Mouse (Mus musculus) myocyte (in vitro differentiated cells): ENCODE measurements around the gene Rab5b. TPM values are rescaled to one million over a fixed set of nuclear protein-coding genes. Genes with fewer than 3 reads are reported as not detected.
A peak's percentile ranks its signal among the peaks of the same experiment; 100 is the strongest.

Source experiments
- H3K27me3 ChIP-seq: one replicate; pipeline ENCODE4 v1.6.1; 2011; ENCODE audit not compliant: control insufficient read depth, insufficient read depth, insufficient read length
- H3K36me3 ChIP-seq: one replicate; pipeline ENCODE4 v1.6.1; 2011; ENCODE audit not compliant: control insufficient read depth, insufficient read depth
- H3K4me2 ChIP-seq: one replicate; pipeline ENCODE4 v1.6.1; 2011; ENCODE audit warnings: low read depth, control low read depth
- H3K4me3 ChIP-seq: one replicate; pipeline ENCODE4 v1.5.1; 2011; ENCODE audit warnings: mild to moderate bottlenecking, control low read depth, moderate library complexity
- H3K79me2 ChIP-seq: one replicate; pipeline ENCODE4 v1.6.1; 2011; ENCODE audit not compliant: control insufficient read depth, insufficient read depth
- H3ac ChIP-seq: one replicate; pipeline ENCODE4 v1.6.1; 2011; ENCODE audit not compliant: control insufficient read depth, insufficient read length
- CEBPB ChIP-seq: IDR thresholded peaks from 2 replicates; pipeline ENCODE4 v1.6.1; 2011; ENCODE audit warnings: mild to moderate bottlenecking, moderate library complexity; ENCODE audit not compliant: poor library complexity, insufficient read depth, severe bottlenecking
- E2F4 ChIP-seq: IDR thresholded peaks from one replicate; pipeline ENCODE4 v1.6.1; 2011; ENCODE audit warnings: mild to moderate bottlenecking, control low read depth, moderate library complexity; ENCODE audit not compliant: insufficient read depth
- MAX ChIP-seq: IDR thresholded peaks from one replicate; pipeline ENCODE4 v1.6.1; 2011; ENCODE audit warnings: low read depth, mild to moderate bottlenecking, control low read depth
- MYOD1 ChIP-seq, 3 experiments: IDR thresholded peaks; one replicate each; pipeline ENCODE4 v1.6.1; 2011; ENCODE audit warnings: control low read depth in 2 of 3, low read depth in 2 of 3, mild to moderate bottlenecking in 2 of 3, moderate library complexity in 1 of 3; ENCODE audit not compliant: insufficient read length in 2 of 3, control insufficient read depth in 1 of 3
- MYOG ChIP-seq, 3 experiments: IDR thresholded peaks; one replicate each; pipeline ENCODE4 v1.6.1; 2011; ENCODE audit warnings: control low read depth in 2 of 3, low read depth in 2 of 3, mild to moderate bottlenecking in 2 of 3; ENCODE audit not compliant: insufficient read length in 2 of 3, control insufficient read depth in 1 of 3, insufficient read depth in 1 of 3
- POLR2A ChIP-seq: IDR thresholded peaks from one replicate; pipeline ENCODE4 v1.6.1; 2011; ENCODE audit warnings: low read depth, mild to moderate bottlenecking, control low read depth, moderate library complexity; ENCODE audit not compliant: insufficient read length
- POLR2AphosphoS2 ChIP-seq: IDR thresholded peaks from one replicate; pipeline ENCODE4 v1.6.1; 2011; ENCODE audit warnings: low read depth, control low read depth; ENCODE audit not compliant: insufficient read length
- REST ChIP-seq: IDR thresholded peaks from one replicate; pipeline ENCODE4 v1.6.1; 2011; ENCODE audit warnings: mild to moderate bottlenecking, control low read depth, moderate library complexity; ENCODE audit not compliant: insufficient read depth, insufficient read length
- SRF ChIP-seq: IDR thresholded peaks from one replicate; pipeline ENCODE4 v1.6.1; 2011; ENCODE audit warnings: low read depth; ENCODE audit not compliant: control insufficient read depth, insufficient read length
- TCF12 ChIP-seq: IDR thresholded peaks from one replicate; pipeline ENCODE4 v1.6.1; 2011; ENCODE audit warnings: mild to moderate bottlenecking, control low read depth; ENCODE audit not compliant: poor library complexity, insufficient read depth, severe bottlenecking
- TCF3 ChIP-seq: IDR thresholded peaks from one replicate; pipeline ENCODE4 v1.6.1; 2011; ENCODE audit warnings: low read depth, control low read depth; ENCODE audit not compliant: insufficient read length
- USF1 ChIP-seq: IDR thresholded peaks from one replicate; pipeline ENCODE4 v1.6.1; 2011; ENCODE audit warnings: low read depth, mild to moderate bottlenecking, control low read depth, moderate library complexity
- polyA plus RNA-seq: library from polyadenylated mRNA; unstranded; fragments of >200 nt; fragmentation: generic; extraction: Trizol; gene quantifications from one replicate; pipeline ENCODE4 v1.2.1, GENCODE M21; 2012; ENCODE audit warnings: missing spikeins

The Rab5b gene
- polyA plus RNA-seq, 1 experiment: 76.3 TPM

GRCm38 (mm10) chr10:128659490-128659889 is 36.6 kb downstream of the Rab5b start:
- no peak for TF ChIP-seq USF1
- TF ChIP-seq TCF3: no peak
- no peak for TF ChIP-seq TCF12
- no peak for TF ChIP-seq MYOD1 (IDR thresholded peaks at IDR 0.05; ENCODE audit: control insufficient read depth in 1 of 3, insufficient read length in 2 of 3, low read depth in 2 of 3)
- no peak for TF ChIP-seq CEBPB
- TF ChIP-seq REST: no peak
- TF ChIP-seq POLR2AphosphoS2: no peak
- no peak for TF ChIP-seq MYOG (IDR thresholded peaks at IDR 0.05; ENCODE audit: control insufficient read depth in 1 of 3, insufficient read depth in 1 of 3, insufficient read length in 2 of 3, low read depth in 2 of 3)
- H3K36me3 ChIP-seq: no peaks in the 10 kb centered on the region
- no peaks in the 10 kb centered on the region for H3K79me2 ChIP-seq
- H3ac ChIP-seq: no peak overlapping the region
- H3K4me3 ChIP-seq: no peak overlapping the region
- no peak overlapping the region for H3K4me2 ChIP-seq
- no peaks in the 10 kb centered on the region for H3K27me3 ChIP-seq

- Histone ChIP-seq H3K4me2 (peak overlapping the region; percentile 28), H3K79me2 (no peaks in the 10 kb centered on the region), H3K4me3 (no peak overlapping the region), H3K27me3 (no peaks in the 10 kb centered on the region), H3ac (no peak overlapping the region), H3K36me3 (no peaks in the 10 kb centered on the region)
- TF ChIP-seq REST (no peak), TCF12 (no peak), MYOD1 (IDR thresholded peaks at IDR 0.05; ENCODE audit: control insufficient read depth in 1 of 3, insufficient read length in 2 of 3, low read depth in 2 of 3) (peak; percentile 38 to 79 (median 73)), MYOG (IDR thresholded peaks at IDR 0.05; ENCODE audit: control insufficient read depth in 1 of 3, insufficient read depth in 1 of 3, insufficient read length in 2 of 3, low read depth in 2 of 3) (peak in 2 of 3 experiments; percentile 57 to 76), POLR2AphosphoS2 (no peak), MAX (no peak), POLR2A (no peak), CEBPB (no peak), TCF3 (no peak), E2F4 (no peak), SRF (no peak), USF1 (no peak)
These were observed 38.2 kb downstream of the Rab5b start for GRCm38 (mm10) chr10:128657844-128658243.

GRCm38 (mm10) chr10:128656731-128657130 is 39.3 kb downstream of the Rab5b start:
- no peaks in the 10 kb centered on the region for H3K27me3 ChIP-seq
- H3K36me3 ChIP-seq: no peaks in the 10 kb centered on the region
- H3K79me2 ChIP-seq: no peaks in the 10 kb centered on the region
- H3ac ChIP-seq: no peak overlapping the region
- no peak overlapping the region for H3K4me3 ChIP-seq
- TF ChIP-seq POLR2A (no peak), MYOG (IDR thresholded peaks at IDR 0.05; ENCODE audit: control insufficient read depth in 1 of 3, insufficient read depth in 1 of 3, insufficient read length in 2 of 3, low read depth in 2 of 3) (no peak), SRF (no peak), POLR2AphosphoS2 (no peak), MAX (no peak), E2F4 (no peak), USF1 (no peak)
- no peak overlapping the region for H3K4me2 ChIP-seq

DNA sequence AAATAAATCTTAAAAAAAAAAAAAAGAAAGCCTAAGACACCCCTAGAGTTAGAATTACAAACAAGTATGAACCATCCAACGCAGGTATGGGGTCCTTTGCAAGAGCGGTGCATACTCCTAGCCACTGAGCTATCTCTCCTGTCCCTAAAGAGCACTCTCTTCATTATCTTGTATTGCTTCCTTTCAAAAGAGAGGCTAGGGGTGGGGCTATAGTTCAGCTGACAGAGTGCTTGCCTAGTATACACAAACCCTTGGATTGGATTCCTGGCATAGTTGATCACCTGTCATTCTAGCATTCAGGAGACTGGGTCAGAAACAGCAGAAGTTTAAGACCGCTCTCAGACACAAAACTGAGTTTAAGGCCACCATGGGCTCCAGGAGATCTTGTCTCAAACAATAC is 40.8 kb downstream of the Rab5b start:
- H3K36me3 ChIP-seq: no peaks in the 10 kb centered on the region
- H3ac ChIP-seq: no peak overlapping the region
- H3K4me3 ChIP-seq: no peak overlapping the region
- H3K4me2 ChIP-seq: no peak overlapping the region
- H3K27me3 ChIP-seq: no peaks in the 10 kb centered on the region
- H3K79me2 ChIP-seq: no peaks in the 10 kb centered on the region
- TF ChIP-seq CEBPB: no peak
- TF ChIP-seq MYOD1 (IDR thresholded peaks at IDR 0.05; ENCODE audit: control insufficient read depth in 1 of 3, insufficient read length in 2 of 3, low read depth in 2 of 3): no peak
- TF ChIP-seq SRF: no peak
- TF ChIP-seq POLR2AphosphoS2: no peak
- no peak for TF ChIP-seq REST
- no peak for TF ChIP-seq TCF12
- no peak for TF ChIP-seq TCF3
- TF ChIP-seq MYOG (IDR thresholded peaks at IDR 0.05; ENCODE audit: control insufficient read depth in 1 of 3, insufficient read depth in 1 of 3, insufficient read length in 2 of 3, low read depth in 2 of 3): no peak
- TF ChIP-seq MAX: no peak

DNA sequence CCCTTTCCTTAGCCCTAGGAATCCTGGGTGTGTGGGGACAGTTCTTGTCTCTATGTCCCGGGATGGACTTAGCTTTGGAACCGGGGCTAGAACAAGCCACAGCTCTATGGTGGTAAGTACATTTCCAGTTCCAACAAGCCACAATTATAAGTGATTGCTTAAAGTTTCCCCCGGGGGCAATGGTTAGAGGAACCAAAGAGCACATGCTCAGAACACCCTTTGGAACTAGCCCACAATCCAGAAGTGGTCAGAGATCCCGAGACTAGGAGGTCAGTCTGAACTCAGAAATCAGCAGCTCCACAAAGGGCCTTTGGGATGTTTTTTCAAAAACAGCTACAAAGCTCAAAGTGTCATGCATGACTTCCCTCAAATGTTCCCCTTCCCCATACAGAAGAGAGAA is 42.2 kb downstream of the Rab5b start:
- no peak for TF ChIP-seq MAX
- H3K36me3 ChIP-seq: no peaks in the 10 kb centered on the region
- H3ac ChIP-seq: no peak overlapping the region

More for the DNA sequence above, 42.2 kb downstream of the Rab5b start:
- no peaks in the 10 kb centered on the region for H3K79me2 ChIP-seq
- H3K4me2 ChIP-seq: no peak overlapping the region
- H3K27me3 ChIP-seq: no peaks in the 10 kb centered on the region
- H3K4me3 ChIP-seq: no peak overlapping the region
